Mouse (Mus musculus): ENCODE measurements around the gene Susd3. TPM values are rescaled to one million over a fixed set of nuclear protein-coding genes. Genes with fewer than 3 reads are reported as not detected.

The Susd3 gene
- total and polyA plus RNA-seq, 3 experiments: 0.32 to 1.1 (median 0.63) TPM

GRCm38 (mm10) chr13:49196211-49196610, 52.3 kb downstream of the Susd3 start:
- DNase-seq: no peak
- Histone ChIP-seq H3K79me2 (replicated peaks; ENCODE audit: control insufficient read depth, insufficient read depth, low read length) (no peaks in the 10 kb centered on the region), H3K36me3 (ENCODE audit: control insufficient read depth, insufficient read depth, low read length) (peaks cover 2% of the 10 kb centered on the region; the same call in 1 of the 2 replicates), H3K4me1 (ENCODE audit: control insufficient read depth, insufficient read depth, low read length) (peaks cover 8% of the 10 kb centered on the region), H3K27me3 (ENCODE audit: control insufficient read depth, insufficient read depth, low read length) (no peaks in the 10 kb centered on the region), H3K9ac (ENCODE audit: low read depth, low read length) (no peak overlapping the region), H3K27ac (no peak overlapping the region; the same call in 1 of the 2 replicates), H3K4me3 (no peak overlapping the region)
- intact Hi-C loops (cut with DNase I): no loop called here
- 81% methylated on average over 5 of the region's 5 CpGs for WGBS
- TF ChIP-seq POLR2A (IDR thresholded peaks at IDR 0.05; ENCODE audit: insufficient read depth, low read depth, low read length): no peak
- no peak for TF ChIP-seq CTCF (IDR thresholded peaks at IDR 0.05)

- H3K4me1 ChIP-seq (ENCODE audit: control insufficient read depth, insufficient read depth, low read length): peaks cover 7% of the 10 kb centered on the region
- peaks cover 2% of the 10 kb centered on the region; the same call in 1 of the 2 replicates for H3K36me3 ChIP-seq (ENCODE audit: control insufficient read depth, insufficient read depth, low read length)
- 45% methylated on average over 7 of the region's 7 CpGs for WGBS
- no peak overlapping the region; the same call in 1 of the 2 replicates for H3K27ac ChIP-seq
- TF ChIP-seq POLR2A (IDR thresholded peaks at IDR 0.05; ENCODE audit: insufficient read depth, low read depth, low read length): no peak
- no peak for TF ChIP-seq CTCF (IDR thresholded peaks at IDR 0.05)
- H3K79me2 ChIP-seq (replicated peaks; ENCODE audit: control insufficient read depth, insufficient read depth, low read length): no peaks in the 10 kb centered on the region
- H3K4me3 ChIP-seq: no peak overlapping the region
- no peak overlapping the region for H3K9ac ChIP-seq (ENCODE audit: low read depth, low read length)
- intact Hi-C loops (cut with DNase I): no loop called here
- DNase-seq: no peak
- no peaks in the 10 kb centered on the region for H3K27me3 ChIP-seq (ENCODE audit: control insufficient read depth, insufficient read depth, low read length)
These were observed 52.9 kb downstream of the Susd3 start for GRCm38 (mm10) chr13:49195651-49196050.

- H3K79me2 ChIP-seq (replicated peaks; ENCODE audit: control insufficient read depth, insufficient read depth, low read length): no peaks in the 10 kb centered on the region
- H3K4me3 ChIP-seq: no peak overlapping the region
- WGBS: 96% methylated on average over 13 of the region's 13 CpGs
- TF ChIP-seq EP300 (IDR thresholded peaks at IDR 0.05; ENCODE audit: insufficient read depth, low read depth, low read length) (no peak), POLR2A (IDR thresholded peaks at IDR 0.05; ENCODE audit: insufficient read depth, low read depth, low read length) (no peak), CTCF (IDR thresholded peaks at IDR 0.05) (no peak)
- H3K36me3 ChIP-seq (ENCODE audit: control insufficient read depth, insufficient read depth, low read length): peaks cover 2% of the 10 kb centered on the region; the same call in 1 of the 2 replicates
- intact Hi-C loops (cut with DNase I): no loop called here
- DNase-seq: no peak
- H3K4me1 ChIP-seq (ENCODE audit: control insufficient read depth, insufficient read depth, low read length): peaks cover 12% of the 10 kb centered on the region
- no peaks in the 10 kb centered on the region for H3K27me3 ChIP-seq (ENCODE audit: control insufficient read depth, insufficient read depth, low read length)
- no peak overlapping the region for H3K9ac ChIP-seq (ENCODE audit: low read depth, low read length)
- H3K27ac ChIP-seq: no peak overlapping the region
These were observed 53.7 kb downstream of the Susd3 start for GRCm38 (mm10) chr13:49194811-49195210.

GRCm38 (mm10) chr13:49193650-49194049, 54.9 kb downstream of the Susd3 start:
- DNase-seq: no peak
- H3K79me2 ChIP-seq (replicated peaks; ENCODE audit: control insufficient read depth, insufficient read depth, low read length): no peaks in the 10 kb centered on the region
- H3K27ac ChIP-seq: no peak overlapping the region

GRCm38 (mm10) chr13:49192156-49192855, 56.2 kb downstream of the Susd3 start:
- Histone ChIP-seq H3K27me3 (ENCODE audit: control insufficient read depth, insufficient read depth, low read length) (no peaks in the 10 kb centered on the region), H3K4me3 (no peak overlapping the region), H3K79me2 (replicated peaks; ENCODE audit: control insufficient read depth, insufficient read depth, low read length) (no peaks in the 10 kb centered on the region), H3K4me1 (ENCODE audit: control insufficient read depth, insufficient read depth, low read length) (peaks cover 25% of the 10 kb centered on the region), H3K36me3 (ENCODE audit: control insufficient read depth, insufficient read depth, low read length) (peaks cover 2% of the 10 kb centered on the region; the same call in 1 of the 2 replicates), H3K9ac (ENCODE audit: low read depth, low read length) (no peak overlapping the region), H3K27ac (no peak overlapping the region)
- 79% methylated on average over 16 of the region's 16 CpGs for WGBS
- DNase-seq: no peak
- TF ChIP-seq POLR2A (IDR thresholded peaks at IDR 0.05; ENCODE audit: insufficient read depth, low read depth, low read length) (no peak), CTCF (IDR thresholded peaks at IDR 0.05) (no peak), EP300 (IDR thresholded peaks at IDR 0.05; ENCODE audit: insufficient read depth, low read depth, low read length) (no peak)
- intact Hi-C loops (cut with DNase I): no loop called here

More at GRCm38 (mm10) chr13:49193650-49194049, 54.9 kb downstream of the Susd3 start:
- no peak overlapping the region for H3K9ac ChIP-seq (ENCODE audit: low read depth, low read length)
- no peak overlapping the region for H3K4me3 ChIP-seq
- no peaks in the 10 kb centered on the region for H3K27me3 ChIP-seq (ENCODE audit: control insufficient read depth, insufficient read depth, low read length)
- peaks cover 21% of the 10 kb centered on the region for H3K4me1 ChIP-seq (ENCODE audit: control insufficient read depth, insufficient read depth, low read length)
- 95% methylated on average over 17 of the region's 17 CpGs for WGBS
- TF ChIP-seq POLR2A (IDR thresholded peaks at IDR 0.05; ENCODE audit: insufficient read depth, low read depth, low read length): no peak
- TF ChIP-seq EP300 (IDR thresholded peaks at IDR 0.05; ENCODE audit: insufficient read depth, low read depth, low read length): no peak
- TF ChIP-seq CTCF (IDR thresholded peaks at IDR 0.05): no peak
- intact Hi-C loops (cut with DNase I): no loop called here
- H3K36me3 ChIP-seq (ENCODE audit: control insufficient read depth, insufficient read depth, low read length): peaks cover 2% of the 10 kb centered on the region; the same call in 1 of the 2 replicates

GRCm38 (mm10) chr13:49191673-49192035, 56.9 kb downstream of the Susd3 start:
- intact Hi-C loops (cut with DNase I): loop anchor here (2.0 kb wide), 1 partner anchor 19 kb away; no protein-coding TSS in a partner anchor
- H3K4me1 ChIP-seq (ENCODE audit: control insufficient read depth, insufficient read depth, low read length): peaks cover 24% of the 10 kb centered on the region
- TF ChIP-seq CTCF (IDR thresholded peaks at IDR 0.05): no peak
- no peak for TF ChIP-seq EP300 (IDR thresholded peaks at IDR 0.05; ENCODE audit: insufficient read depth, low read depth, low read length)
- no peak for TF ChIP-seq POLR2A (IDR thresholded peaks at IDR 0.05; ENCODE audit: insufficient read depth, low read depth, low read length)
- H3K9ac ChIP-seq (ENCODE audit: low read depth, low read length): no peak overlapping the region
- peaks cover 2% of the 10 kb centered on the region; the same call in 1 of the 2 replicates for H3K36me3 ChIP-seq (ENCODE audit: control insufficient read depth, insufficient read depth, low read length)
- H3K27ac ChIP-seq: no peak overlapping the region
- H3K79me2 ChIP-seq (replicated peaks; ENCODE audit: control insufficient read depth, insufficient read depth, low read length): no peaks in the 10 kb centered on the region
- H3K4me3 ChIP-seq: no peak overlapping the region
- WGBS: 86% methylated on average over 5 of the region's 5 CpGs
- H3K27me3 ChIP-seq (ENCODE audit: control insufficient read depth, insufficient read depth, low read length): no peaks in the 10 kb centered on the region
- DNase-seq: no peak
